Mouse (Mus musculus): ENCODE results near the gene Gm10337.
A peak's percentile ranks its signal among the peaks of the same experiment; 100 is the strongest.

Gm10337 gene

DNA sequence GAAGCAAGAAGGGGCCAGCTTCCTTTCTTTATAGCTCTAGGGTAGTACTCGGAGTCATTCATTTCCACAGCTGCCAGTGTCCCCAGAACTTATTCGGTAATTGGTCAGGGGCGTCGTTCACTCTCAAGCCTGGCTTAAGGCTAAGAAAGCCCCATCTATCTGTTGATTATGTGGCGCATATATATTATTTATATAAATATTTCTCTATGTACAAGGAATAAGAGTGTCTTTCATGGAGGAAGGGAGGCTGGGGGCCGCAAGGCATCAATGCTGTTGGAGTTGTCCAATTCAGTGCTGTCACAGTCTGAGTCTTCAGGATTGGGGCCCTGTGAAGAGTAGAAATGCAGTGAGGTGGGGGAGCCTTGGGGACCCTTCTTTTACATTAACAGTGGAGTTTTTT is 3.7 kb upstream of the Gm10337 start:
- no peak for DNase-seq (ENCODE audit: low spot score)

DNA sequence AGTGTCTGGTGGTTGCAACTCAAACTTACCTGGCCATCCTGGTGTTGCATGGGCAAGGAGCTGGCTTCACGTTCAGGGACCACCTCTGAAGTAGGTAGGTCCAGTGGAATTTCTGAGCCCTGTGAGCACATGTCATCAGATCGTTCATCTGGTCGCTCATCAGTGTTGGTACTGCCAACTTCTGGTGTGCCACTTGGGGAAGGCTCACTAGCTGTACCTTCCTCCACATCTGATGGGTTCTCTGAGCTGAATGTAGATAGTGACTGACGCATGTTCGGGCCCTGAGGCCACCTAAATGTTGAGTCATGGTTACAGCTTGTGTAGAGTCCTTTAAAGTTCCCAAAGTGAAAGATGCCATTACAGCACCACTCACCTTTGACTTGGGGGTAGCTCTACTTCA is 3.0 kb upstream of the Gm10337 start:
- no peak for DNase-seq (ENCODE audit: low spot score)

- DNase-seq (ENCODE audit: low spot score), result no peak
These were observed 2.3 kb upstream of the Gm10337 start for GRCm38 (mm10) chr15:102501084-102501814.

- no peak for DNase-seq (ENCODE audit: low spot score)
These were observed 1.2 kb upstream of the Gm10337 start for GRCm38 (mm10) chr15:102502254-102502840.

DNA sequence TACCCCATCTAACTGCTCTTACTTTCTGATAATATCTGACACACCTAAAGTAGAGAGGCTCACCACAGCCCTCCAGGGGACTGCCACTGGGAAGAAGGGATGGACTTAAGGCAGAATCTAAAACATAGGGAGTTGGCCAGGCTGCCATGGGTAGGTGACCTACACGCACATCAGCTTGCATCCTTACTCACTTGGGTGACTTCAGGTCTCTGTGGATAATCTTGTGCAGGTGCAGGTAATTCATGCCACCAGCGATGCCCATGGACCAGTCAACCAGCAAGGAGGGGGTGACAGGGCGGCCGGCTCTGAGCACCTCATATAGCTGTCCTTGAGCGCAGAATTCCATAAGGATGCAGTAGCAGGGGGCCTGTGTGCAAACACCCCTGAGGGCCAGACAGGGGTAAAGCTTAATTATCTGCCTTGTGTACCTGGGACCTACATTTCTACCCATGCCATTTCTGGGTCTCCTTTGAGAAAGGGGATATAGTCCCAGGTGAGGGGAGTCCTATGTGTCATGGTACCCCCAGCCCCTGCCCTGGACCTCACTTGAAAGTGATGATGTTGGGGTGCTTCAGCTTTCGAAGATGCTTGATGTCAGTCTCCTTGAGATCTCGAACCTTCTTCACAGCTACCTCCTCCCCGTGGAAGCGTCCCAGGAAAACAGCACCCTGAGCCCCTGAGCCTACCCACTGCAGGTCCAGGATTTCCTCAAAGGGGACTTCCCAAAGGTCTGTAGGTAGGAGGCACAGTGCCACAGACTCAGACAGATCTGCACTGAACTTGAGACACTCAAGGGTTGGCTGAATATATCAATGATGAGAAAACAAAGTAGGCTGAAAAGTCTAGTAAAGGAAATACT is 631 bp downstream of the Gm10337 start:
- no peak for DNase-seq (ENCODE audit: low spot score)

- no peak for DNase-seq (ENCODE audit: low spot score)
These were observed 1.7 kb downstream of the Gm10337 start for GRCm38 (mm10) chr15:102505073-102505769.

DNA sequence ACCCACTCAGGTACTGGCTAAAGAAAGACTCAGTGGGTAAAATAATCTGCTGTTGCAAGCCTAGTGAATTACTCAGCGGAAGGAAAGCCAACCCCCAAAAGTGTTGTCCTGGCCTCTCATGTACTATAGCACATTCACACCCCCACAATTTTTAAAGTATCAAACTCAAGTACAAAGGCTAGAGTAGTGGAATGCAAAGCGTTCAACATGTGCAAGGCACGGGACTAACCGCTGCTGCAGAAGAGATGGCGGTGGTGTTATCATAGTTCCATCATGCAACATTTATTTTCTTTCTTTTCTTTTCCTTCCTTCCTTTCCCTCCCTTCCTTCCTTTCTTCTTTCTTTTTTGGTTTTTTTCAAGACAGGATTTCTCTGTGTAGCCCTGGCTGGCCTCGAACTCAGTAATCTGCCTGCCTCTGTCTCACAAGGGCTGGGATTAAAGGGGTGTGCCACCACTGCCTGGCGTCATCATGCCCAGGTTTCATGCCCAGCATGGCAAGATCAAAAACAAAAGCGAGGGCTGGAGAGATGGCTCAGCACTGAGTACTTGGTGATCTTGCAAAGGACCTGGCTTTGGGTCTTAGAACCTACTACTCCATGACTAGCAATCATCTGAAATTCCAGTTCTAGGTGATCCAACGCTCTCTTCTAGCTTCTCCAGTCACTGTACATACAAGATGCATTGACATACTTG is 2.4 kb downstream of the Gm10337 start:
- DNase-seq (ENCODE audit: low spot score), result no peak

- DNase-seq (ENCODE audit: low spot score), result no peak
These were observed 2.9 kb downstream of the Gm10337 start for GRCm38 (mm10) chr15:102506464-102506830.

DNA sequence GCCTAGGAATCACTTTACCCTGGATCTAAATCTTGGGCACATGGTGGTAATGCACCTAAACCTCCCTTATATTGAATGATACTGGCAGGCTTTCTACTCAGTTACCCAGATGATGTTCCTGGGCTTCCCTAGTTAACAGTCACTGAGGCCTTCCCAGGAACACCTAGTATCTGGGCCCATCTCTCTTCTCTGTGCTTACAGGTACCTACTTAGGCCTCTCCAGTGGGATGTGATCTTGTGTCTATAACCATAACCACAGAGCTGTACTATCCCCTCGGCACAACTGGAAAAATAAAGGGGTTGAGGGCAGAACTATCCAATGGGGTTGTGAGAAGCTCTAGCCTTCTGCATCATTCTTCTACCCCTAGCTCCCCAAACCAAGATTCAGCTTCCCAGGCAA is 3.3 kb downstream of the Gm10337 start:
- DNase-seq (ENCODE audit: low spot score), result no peak

DNA sequence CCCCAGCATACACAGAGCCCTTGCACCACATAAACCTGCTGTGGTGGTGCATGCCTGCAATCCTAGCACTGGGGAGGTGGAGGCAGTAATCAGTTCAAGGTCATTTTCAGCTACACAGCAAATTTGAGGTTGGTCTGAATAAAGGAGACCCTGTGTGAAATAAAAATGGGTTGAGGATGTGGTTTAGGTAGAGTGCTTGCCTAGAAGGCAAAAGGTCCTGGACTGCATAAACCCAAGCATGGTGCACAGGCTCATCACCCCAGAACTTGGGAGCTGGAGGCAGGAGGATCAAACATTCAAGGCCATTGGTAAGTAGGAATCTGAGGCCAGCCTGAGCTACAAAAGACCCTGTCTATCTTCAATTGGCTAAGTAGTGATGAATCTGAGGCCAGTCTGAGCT is 4.0 kb downstream of the Gm10337 start:
- no peak for DNase-seq (ENCODE audit: low spot score)

DNA sequence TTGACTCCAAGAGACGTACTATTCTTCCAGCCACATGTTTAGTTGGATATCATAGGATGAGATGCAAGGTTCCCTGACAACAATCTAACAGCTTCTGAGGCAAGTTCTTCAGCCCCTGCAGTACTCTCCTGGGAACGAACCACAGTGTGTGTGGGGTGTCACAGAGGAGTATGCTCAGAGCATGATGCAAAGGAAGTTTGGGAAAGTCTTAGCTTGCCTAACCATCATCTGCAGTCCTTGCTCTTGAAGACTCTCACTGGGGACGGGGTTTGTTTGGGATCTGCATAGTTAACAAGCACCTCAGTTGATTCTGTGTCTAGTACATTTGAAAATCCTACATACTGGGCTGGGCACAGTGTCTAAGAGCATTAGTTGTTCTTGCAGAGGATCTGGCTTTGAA is 4.8 kb downstream of the Gm10337 start:
- DNase-seq (ENCODE audit: low spot score), result no peak

DNA sequence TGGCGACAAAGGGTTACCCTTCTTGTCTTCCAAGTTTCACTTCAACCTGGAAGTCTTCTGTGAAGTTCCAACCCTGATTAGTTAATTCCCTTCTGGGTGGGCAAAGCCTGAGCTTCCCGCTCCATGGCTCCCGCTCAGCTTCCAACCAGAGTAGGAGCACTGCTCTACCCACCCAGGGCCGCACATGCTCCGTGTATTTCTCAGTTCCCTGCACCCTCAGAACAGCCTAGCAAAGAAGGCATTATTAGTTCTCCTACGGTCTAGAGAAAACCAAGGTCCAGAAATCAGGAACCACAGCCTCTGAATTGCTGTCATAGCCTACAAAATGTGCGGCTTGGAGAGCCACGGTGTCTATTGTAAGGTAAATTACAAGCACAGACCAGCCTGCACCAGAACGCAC is 6.6 kb downstream of the Gm10337 start:
- no peak for DNase-seq (ENCODE audit: low spot score)

DNA sequence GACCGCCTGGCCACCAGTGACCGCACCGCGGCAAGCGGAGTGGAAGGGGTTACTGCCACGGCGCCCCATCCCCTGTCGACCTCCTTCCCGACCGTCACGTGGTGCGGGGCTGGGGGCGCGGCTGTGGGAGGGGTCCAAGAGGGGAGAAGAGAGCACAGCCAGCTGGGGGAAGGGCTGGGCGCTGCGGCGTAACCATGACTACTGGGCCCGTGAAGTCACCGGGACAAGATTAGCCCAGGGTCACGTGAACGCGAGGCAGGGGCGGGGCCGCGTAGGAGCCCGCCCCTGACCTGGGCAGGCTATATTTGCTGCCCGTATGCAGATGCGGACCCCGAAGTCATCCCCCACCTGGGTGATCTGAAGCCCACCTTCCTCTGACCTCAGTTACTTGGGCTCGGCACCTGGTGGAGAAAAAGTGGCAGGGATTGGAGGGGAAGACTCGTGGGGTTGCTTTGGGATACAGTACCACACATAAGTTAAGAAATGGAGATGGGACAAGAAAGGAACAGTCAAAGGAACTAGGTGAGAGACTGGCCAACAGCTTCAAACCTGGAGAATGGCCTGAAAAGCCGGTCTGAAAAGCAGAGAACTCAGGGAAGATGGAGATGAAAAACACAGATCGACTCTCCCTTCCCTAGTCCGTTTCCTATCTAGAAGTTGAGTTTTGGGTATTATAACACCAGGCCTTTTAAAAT is 7.2 kb downstream of the Gm10337 start:
- DNase-seq (ENCODE audit: low spot score), result peak; percentile 85

DNA sequence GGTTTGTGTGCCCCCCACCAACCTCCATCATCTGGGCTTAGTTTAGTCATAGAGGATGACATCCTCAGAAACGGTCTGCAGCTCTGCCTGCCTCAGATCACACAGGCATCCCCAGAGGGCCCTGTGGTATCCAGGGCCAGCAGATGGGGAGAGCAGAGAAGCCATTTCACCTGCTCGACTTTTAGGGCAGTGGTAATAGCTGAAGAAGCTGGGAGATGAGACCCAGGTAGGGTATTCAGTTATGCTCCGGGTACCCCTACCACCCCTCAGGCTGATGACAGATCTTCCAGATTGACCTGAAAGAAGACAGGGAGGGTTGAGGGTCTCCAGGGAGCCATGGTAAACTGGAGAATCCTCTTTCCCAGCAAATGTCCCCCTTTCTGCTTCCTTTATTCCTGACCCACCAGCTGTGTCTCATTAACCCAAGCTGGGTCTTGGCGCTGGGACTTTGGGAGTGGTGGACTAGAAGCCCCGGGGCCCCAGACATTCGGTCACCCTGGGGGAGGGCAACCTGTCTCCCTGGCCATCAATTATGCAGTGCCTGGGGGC is 7.8 kb downstream of the Gm10337 start:
- no peak for DNase-seq (ENCODE audit: low spot score)

GRCm38 (mm10) chr15:102512010-102512409 is 8.5 kb downstream of the Gm10337 start:
- DNase-seq (ENCODE audit: low spot score), result no peak

GRCm38 (mm10) chr15:102512471-102512870 is 8.9 kb downstream of the Gm10337 start:
- DNase-seq (ENCODE audit: low spot score), result no peak

DNA sequence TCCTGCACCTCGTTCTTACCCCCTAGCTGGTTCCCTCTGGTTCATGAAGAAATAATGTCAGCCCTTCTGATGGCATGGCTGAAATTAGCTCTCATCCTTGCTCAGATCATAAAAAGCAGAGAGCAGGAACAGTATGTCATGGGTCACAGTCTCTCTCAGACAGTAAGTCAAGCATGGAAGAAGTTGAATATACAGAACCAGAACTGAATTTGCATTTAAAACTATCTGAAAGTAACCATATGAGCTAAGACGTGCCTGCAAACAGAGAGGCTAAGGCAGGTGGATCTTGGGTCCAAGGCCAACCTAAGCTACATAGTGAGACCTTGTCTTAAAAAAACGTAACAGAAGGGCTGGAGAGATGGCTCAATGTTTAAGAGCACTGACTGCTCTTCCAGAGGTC is 9.5 kb downstream of the Gm10337 start:
- DNase-seq (ENCODE audit: low spot score), result no peak

DNA sequence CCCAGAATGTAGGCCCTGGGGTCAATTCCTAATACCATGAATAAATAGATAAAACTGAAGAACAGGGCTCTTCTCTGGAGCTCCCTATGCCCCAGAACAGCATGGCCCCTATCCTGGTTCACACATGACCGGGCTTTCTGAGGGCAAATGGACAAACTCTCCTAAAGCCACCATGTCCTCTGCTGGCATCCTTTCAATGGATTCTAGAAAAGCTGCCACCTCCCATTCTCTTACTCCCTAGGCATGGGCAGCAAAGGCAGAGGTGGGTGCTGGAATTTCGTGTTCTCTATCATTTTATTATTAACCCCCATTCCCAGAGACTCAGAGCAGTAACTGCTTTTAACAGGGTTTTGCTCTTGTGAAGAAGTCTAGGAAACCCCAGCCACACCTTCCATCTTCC is 11.7 kb downstream of the Gm10337 start:
- no peak for DNase-seq (ENCODE audit: low spot score)

GRCm38 (mm10) chr15:102515791-102516190 is 12.3 kb downstream of the Gm10337 start:
- no peak for DNase-seq (ENCODE audit: low spot score)

DNA sequence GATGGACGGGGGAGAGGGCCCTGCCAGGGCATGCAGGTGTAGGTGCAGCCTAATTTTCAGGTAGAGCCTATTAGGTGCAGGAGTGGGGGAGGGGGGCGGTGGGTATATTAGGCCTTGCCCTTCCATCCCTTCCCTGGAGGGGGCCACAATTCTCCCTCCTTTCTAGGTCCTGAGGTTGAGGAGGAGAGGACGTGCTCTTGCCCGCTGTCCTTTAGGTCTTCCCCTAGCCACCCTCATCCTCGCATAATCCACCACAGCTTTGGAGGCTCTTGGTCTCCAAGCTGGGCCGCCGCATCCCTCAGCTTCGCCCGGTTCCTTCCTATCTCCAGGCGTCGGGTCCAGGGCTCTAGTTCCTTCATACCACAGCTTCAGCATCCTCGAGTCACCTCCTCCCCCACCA is 12.8 kb downstream of the Gm10337 start:
- no peak for DNase-seq (ENCODE audit: low spot score)
